Mouse (Mus musculus) gastrocnemius, adult 8-10 months (tissue): Measurements from ENCODE around the gene Abca3. TPM values are rescaled to one million over a fixed set of nuclear protein-coding genes. Genes with fewer than 3 reads are reported as not detected.
"Not testable (repeated sequence)": the region's sequence is repeated elsewhere in the genome, so short reads cannot be mapped to it uniquely, and the experiment has no call there.

Source experiments
- DNase-seq, 2 experiments: peaks; one replicate each; pipeline ENCODE4 v3.0.0; 2022; ENCODE audit warnings: low spot score in 2 of 2
- total RNA-seq, 4 experiments: library from RNA; stranded (reverse); gene quantifications; 2 replicates each; pipeline ENCODE4 v1.2.4; 2022

Abca3 gene
- total RNA-seq, 4 experiments from 2014 or later: 5.7 to 6.7 (median 6.4) TPM

GRCm38 (mm10) chr17:24383789-24384188, 32.0 kb downstream of the Abca3 start:
- no peak for DNase-seq

GRCm38 (mm10) chr17:24388711-24389110, 37.0 kb downstream of the Abca3 start:
- DNase-seq: no peak

- no peak for DNase-seq
Observed at GRCm38 (mm10) chr17:24389865-24390264, 38.1 kb downstream of the Abca3 start.

GRCm38 (mm10) chr17:24391149-24391548, 39.4 kb downstream of the Abca3 start:
- no peak for DNase-seq

GRCm38 (mm10) chr17:24393527-24393926, 41.8 kb downstream of the Abca3 start:
- DNase-seq: no peak

GRCm38 (mm10) chr17:24394456-24394855, 42.7 kb downstream of the Abca3 start:
- no peak for DNase-seq

GRCm38 (mm10) chr17:24402371-24402770, 50.6 kb downstream of the Abca3 start:
- DNase-seq: no peak

GRCm38 (mm10) chr17:24407116-24407803, 55.5 kb downstream of the Abca3 start:
- DNase-seq: no peak

GRCm38 (mm10) chr17:24413557-24414211, 61.9 kb downstream of the Abca3 start:
- no peak for DNase-seq

GRCm38 (mm10) chr17:24414230-24414976, 62.7 kb downstream of the Abca3 start, which contains the start of gene Rnps1:
Rnps1 (plus strand) TSS chr17:24414565.
- DNase-seq: peak; percentile 76 to 87

- DNase-seq: no peak
Observed at GRCm38 (mm10) chr17:24415011-24415410, 63.3 kb downstream of the Abca3 start.

- DNase-seq: no peak
Observed at GRCm38 (mm10) chr17:24416051-24416652, 64.4 kb downstream of the Abca3 start.

- no peak for DNase-seq
Observed at GRCm38 (mm10) chr17:24423114-24423513, 71.4 kb downstream of the Abca3 start.

GRCm38 (mm10) chr17:24424489-24424888, 72.7 kb downstream of the Abca3 start:
- DNase-seq: no peak

GRCm38 (mm10) chr17:24425326-24425725, 73.6 kb downstream of the Abca3 start:
- DNase-seq: not testable (repeated sequence)

GRCm38 (mm10) chr17:24425905-24426304, 74.2 kb downstream of the Abca3 start:
- DNase-seq: no peak

GRCm38 (mm10) chr17:24426471-24427169, 74.9 kb downstream of the Abca3 start, which contains the start of gene Eci1:
Eci1 (plus strand) TSS chr17:24426641.
- peak; percentile 95 to 97 for DNase-seq

- DNase-seq: no peak
Observed at GRCm38 (mm10) chr17:24427170-24427557, 75.4 kb downstream of the Abca3 start.

- DNase-seq: peak; percentile 43 to 52
Observed at GRCm38 (mm10) chr17:24429201-24429983, 77.6 kb downstream of the Abca3 start.

GRCm38 (mm10) chr17:24437016-24437415, 85.3 kb downstream of the Abca3 start:
- no peak for DNase-seq
